Mouse (Mus musculus) erythroblast, embryonic 14.5 days (primary cell): ENCODE measurements around the gene Ocm.

Experiments
- GATA1 ChIP-seq: IDR thresholded peaks from 2 replicates; pipeline ENCODE4 v1.6.1; 2012; ENCODE audit warnings: low read length, inconsistent platforms, mixed read lengths
- TAL1 ChIP-seq: IDR thresholded peaks from 3 replicates; pipeline ENCODE4 v1.6.1; 2012; ENCODE audit warnings: low read length, inconsistent platforms, mixed read lengths

- TF ChIP-seq GATA1 (no peak), TAL1 (no peak)
Observed at GRCm38 (mm10) chr5:144040720-144041364, 14.4 kb upstream of the Ocm start.
